Mouse (Mus musculus) lung, adult 2 months (tissue): Measurements from ENCODE around the gene Zfp609.

Source experiments
- CTCF ChIP-seq: fragments of 200-500 bp; IDR thresholded peaks from 2 replicates; pipeline ENCODE4 v1.5.1; 2011; ENCODE audit warnings: mild to moderate bottlenecking, low read length, control low read depth; ENCODE audit not compliant: insufficient read depth
- POLR2A ChIP-seq: fragments of 200-500 bp; IDR thresholded peaks from 2 replicates; pipeline ENCODE4 v1.6.1; 2011; ENCODE audit warnings: low read depth, mild to moderate bottlenecking, control low read depth, low read length, borderline replicate concordance; ENCODE audit errors: extremely low read depth

- TF ChIP-seq POLR2A (no peak), CTCF (no peak)
Measured at GRCm38 (mm10) chr9:65696337-65696736, 131.0 kb downstream of the Zfp609 start.
